Mouse (Mus musculus): ENCODE results near the gene Gm47791.

- TF ChIP-seq MAX (IDR thresholded peaks at IDR 0.05; ENCODE audit: low read depth) (no peak), POLR2A (IDR thresholded peaks at IDR 0.05; ENCODE audit: insufficient read length, low read depth) (no peak), POLR2AphosphoS2 (IDR thresholded peaks at IDR 0.05; ENCODE audit: insufficient read length, low read depth) (no peak), MYOG (IDR thresholded peaks at IDR 0.05; ENCODE audit: control insufficient read depth in 1 of 3, insufficient read depth in 1 of 3, insufficient read length in 2 of 3, low read depth in 2 of 3) (no peak), CEBPB (IDR thresholded peaks at IDR 0.05; ENCODE audit: insufficient read depth, poor library complexity, severe bottlenecking) (no peak), E2F4 (IDR thresholded peaks at IDR 0.05; ENCODE audit: insufficient read depth) (no peak)
Measured at GRCm38 (mm10) chr1:82725026-82725874, 45.8 kb downstream of the Gm47791 start.
